Mouse (Mus musculus): ENCODE results near the gene Glis2. TPM values are rescaled to one million over a fixed set of nuclear protein-coding genes. Genes with fewer than 3 reads are reported as not detected.
A peak's percentile ranks its signal among the peaks of the same experiment; 100 is the strongest.
"Not testable (repeated sequence)": the region's sequence is repeated elsewhere in the genome, so short reads cannot be mapped to it uniquely, and the experiment has no call there.

The Glis2 gene
- polyA plus RNA-seq, 1 experiment: 5.7 TPM

DNA sequence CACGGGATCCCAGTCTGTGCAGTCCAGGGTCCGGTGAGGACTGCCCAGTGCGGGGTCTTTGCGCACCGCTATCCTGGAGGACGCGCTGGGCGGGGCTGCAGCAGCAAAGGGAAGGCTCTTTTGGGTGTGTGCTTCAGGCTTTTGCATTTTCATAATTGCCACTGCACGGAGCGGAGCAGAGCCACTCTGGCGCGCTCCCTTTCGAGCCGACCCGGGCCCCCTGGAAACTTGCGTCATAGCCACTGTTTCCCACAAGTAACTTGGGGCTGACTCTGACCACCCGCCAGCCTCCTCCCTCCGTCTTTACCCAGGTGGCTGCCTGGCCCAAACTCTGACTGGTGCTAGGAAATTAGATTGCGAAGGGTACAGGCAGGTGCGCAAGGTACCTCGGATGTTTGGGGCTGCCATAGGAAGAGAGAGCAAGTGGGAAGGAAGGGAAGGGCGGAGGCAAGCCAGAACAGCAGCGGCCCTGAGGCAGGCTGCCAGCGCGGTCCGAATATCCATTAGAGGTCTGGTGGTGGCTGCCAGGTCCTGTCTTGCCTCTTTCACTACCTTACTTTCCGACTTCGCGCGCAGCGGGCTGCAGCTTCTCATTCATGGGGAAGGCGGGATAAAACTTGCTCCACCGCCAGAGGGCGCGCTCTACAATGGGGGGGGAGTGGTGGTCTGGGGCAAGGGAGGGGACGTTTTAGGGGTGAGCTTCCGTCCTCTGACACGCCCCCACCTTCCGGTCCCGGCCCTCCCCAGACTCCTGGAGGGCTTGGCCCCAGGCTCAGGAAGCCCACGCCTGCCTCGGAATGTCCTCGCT, 34.2 kb upstream of the Glis2 start:
- Histone ChIP-seq H3K4me1 (ENCODE audit: control insufficient read depth, insufficient read depth, insufficient read length, low read length) (no peaks in the 10 kb centered on the region), H3K27ac (replicated peaks; ENCODE audit: low read depth, low read length) (peak overlapping the region; percentile 76), H3K4me3 (ENCODE audit: insufficient read depth, low read depth, low read length) (peak overlapping the region; percentile 65)

DNA sequence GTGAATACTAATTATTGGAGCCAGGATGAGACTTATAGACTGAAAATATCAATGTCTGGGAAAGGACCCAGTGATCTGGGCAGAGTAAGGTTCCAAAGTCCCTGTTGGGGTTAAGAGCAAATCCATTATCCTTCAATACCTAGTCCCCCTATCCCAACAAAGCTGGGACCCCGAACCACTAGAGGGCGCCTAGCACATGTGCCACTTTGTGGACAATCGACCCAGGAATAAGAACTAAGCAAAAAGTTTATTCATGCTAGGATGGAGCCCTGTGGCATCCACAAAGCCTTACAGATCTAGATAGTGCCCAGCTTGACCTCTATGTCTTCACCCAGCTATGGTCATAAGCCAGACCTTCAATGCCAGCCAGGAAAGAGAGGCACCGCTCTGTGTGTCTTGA, 26.6 kb upstream of the Glis2 start:
- Histone ChIP-seq H3K27ac (replicated peaks; ENCODE audit: low read depth, low read length) (no peak overlapping the region), H3K4me3 (ENCODE audit: insufficient read depth, low read depth, low read length) (no peak overlapping the region), H3K4me1 (ENCODE audit: control insufficient read depth, insufficient read depth, insufficient read length, low read length) (no peaks in the 10 kb centered on the region)

DNA sequence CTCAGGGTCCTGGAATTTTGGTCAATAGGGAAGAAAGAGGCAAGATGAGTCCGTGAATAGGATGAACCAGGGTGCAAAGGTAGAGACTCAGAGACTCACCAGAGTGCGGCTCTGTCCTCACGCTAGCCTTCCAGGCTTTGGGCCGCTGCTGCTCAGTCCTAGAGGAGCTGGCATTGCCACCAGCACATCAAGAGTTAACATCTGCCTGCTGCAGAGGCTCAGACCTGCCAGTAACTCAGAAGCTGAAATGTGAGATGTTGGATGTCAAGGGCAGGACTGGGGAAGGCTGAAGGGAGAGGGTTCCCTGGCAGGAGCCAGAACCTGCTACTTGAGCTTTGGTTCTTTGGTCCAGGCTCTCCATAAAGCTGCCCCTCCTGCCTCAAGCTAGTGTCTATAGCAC, 23.8 kb upstream of the Glis2 start:
- H3K4me3 ChIP-seq (ENCODE audit: insufficient read depth, low read depth, low read length): no peak overlapping the region
- H3K4me1 ChIP-seq (ENCODE audit: control insufficient read depth, insufficient read depth, insufficient read length, low read length): no peaks in the 10 kb centered on the region
- no peak overlapping the region for H3K27ac ChIP-seq (replicated peaks; ENCODE audit: low read depth, low read length)

DNA sequence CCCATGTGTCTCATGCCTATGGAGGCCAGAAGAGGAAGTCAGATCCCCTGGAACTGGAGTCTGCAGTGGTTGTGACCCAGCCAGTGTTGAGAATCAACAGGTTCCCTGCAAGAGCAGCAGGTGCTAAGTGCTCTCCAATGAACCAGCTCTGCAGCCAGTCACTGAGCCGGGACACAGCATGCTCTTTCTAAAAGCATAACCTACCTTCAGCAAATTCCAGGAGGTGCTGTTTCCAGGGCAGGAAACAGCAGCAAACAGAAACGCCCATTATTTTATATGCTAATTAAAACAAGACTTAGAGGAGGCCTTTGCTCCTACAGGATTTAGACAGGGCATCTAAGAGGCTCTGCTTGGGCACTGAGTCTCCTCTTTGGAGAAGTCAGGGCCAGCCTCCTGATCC, 18.5 kb upstream of the Glis2 start:
- no peak overlapping the region for H3K27ac ChIP-seq (replicated peaks; ENCODE audit: low read depth, low read length)
- H3K4me1 ChIP-seq (ENCODE audit: control insufficient read depth, insufficient read depth, insufficient read length, low read length): no peaks in the 10 kb centered on the region
- H3K4me3 ChIP-seq (ENCODE audit: insufficient read depth, low read depth, low read length): no peak overlapping the region

DNA sequence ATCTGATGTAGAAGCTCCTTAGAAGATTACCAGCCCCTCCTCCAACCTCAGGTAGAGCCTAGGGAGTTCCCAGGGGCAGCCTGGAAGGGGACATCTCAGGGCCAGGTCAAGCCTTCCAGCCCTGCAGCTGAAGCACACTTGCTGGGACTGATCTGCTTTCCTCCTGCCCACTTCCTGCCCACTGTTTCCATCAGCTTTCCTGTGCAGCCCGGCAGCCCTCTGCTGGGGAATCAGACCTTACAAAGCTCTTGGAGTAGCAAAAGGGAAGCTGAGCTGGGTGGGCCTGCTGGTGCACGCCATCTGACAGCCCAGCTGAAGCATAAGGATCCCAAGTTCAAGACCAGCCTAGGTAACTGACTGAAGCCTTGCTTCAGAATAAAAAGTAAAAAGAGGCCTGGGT, 17.6 kb upstream of the Glis2 start:
- H3K27ac ChIP-seq (replicated peaks; ENCODE audit: low read depth, low read length): no peak overlapping the region
- H3K4me1 ChIP-seq (ENCODE audit: control insufficient read depth, insufficient read depth, insufficient read length, low read length): no peaks in the 10 kb centered on the region
- H3K4me3 ChIP-seq (ENCODE audit: insufficient read depth, low read depth, low read length): no peak overlapping the region

DNA sequence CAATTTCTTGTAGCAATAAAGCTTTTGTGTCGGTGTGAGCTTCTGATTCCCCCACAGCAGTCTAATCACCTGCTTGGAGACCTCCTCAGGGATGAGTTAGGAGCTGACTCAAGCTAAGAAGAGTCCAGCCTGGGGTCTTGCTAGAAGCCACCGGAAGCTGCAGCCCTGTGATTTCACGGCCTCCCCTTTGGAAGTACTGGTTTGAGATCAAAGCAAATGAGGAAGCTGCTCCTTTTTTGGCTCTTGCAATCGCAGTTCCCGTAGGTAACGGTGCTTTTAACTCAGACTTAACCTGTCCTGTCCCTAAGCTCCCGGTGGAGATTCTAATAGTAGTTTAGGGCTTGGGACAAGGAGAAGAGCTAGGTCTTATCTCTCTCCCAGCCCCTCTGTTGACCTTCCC, 15.9 kb upstream of the Glis2 start:
- Histone ChIP-seq H3K27ac (replicated peaks; ENCODE audit: low read depth, low read length) (no peak overlapping the region), H3K4me3 (ENCODE audit: insufficient read depth, low read depth, low read length) (no peak overlapping the region), H3K4me1 (ENCODE audit: control insufficient read depth, insufficient read depth, insufficient read length, low read length) (no peaks in the 10 kb centered on the region)

DNA sequence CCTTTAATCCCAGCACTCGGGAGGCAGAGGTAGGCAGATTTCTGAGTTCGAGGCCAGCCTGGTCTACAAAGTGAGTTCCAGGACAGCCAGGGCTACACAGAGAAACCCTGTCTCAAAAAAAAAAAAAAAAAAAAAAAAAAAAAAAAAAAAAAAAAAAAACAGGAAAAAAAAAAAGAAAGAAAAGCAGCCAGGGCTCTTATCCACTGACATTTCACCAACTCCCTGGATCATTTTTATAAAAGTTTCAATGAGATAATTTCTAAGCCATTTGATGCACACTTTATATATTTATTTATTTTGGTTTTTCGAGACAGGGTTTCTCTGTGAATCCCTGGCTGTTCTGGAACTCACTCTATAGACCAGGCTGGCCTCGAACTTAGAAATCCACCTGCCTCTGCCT, 13.3 kb upstream of the Glis2 start:
- H3K4me1 ChIP-seq (ENCODE audit: control insufficient read depth, insufficient read depth, insufficient read length, low read length); H3K27ac ChIP-seq (replicated peaks; ENCODE audit: low read depth, low read length); H3K4me3 ChIP-seq (ENCODE audit: insufficient read depth, low read depth, low read length): not testable (repeated sequence)

DNA sequence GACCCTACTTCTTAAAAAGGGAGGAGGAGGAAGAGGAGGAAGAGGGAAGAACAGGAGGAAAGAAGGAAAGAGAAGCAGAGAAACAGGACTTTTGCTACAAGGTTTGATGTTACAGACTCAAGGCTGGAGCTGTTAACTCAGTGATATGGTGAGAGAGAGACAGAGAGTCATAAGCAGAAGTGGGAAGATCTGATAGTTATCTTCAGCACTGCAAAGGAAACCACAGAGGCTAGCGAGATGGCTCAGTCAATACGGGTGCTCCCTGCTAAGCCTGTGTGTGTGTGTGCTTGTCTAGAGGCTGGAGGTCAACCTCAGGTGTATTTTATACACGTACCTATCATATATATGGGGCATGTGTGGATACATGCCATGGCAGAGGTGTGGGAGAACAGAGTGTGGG, 10.7 kb upstream of the Glis2 start:
- 0 out of 2 replicates have a peak, but pooled peaks cover 2% of the 10 kb centered on the region for H3K4me1 ChIP-seq (ENCODE audit: control insufficient read depth, insufficient read depth, insufficient read length, low read length)
- no peak overlapping the region for H3K27ac ChIP-seq (replicated peaks; ENCODE audit: low read depth, low read length)
- H3K4me3 ChIP-seq (ENCODE audit: insufficient read depth, low read depth, low read length): no peak overlapping the region

DNA sequence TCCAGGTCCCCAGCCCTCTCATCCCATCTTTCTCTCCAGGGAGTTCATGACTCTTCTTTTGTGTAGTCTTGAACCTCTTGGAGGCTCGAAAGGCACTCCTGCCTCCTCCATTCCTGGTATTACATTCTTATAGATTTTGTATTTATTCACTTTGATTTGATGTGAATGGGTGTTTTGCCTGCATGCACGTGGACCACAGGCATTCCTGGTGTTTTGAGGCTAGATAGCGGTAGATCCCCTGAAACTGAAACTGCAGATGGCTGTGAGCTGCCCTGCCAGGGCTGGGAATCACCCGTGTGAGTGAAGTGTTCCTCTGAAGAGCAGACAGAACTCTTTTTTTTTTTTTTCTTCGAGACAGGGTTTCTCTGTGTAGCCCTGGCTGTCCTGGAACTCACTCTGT, 10.1 kb upstream of the Glis2 start:
- H3K4me3 ChIP-seq (ENCODE audit: insufficient read depth, low read depth, low read length): no peak overlapping the region
- no peak overlapping the region for H3K27ac ChIP-seq (replicated peaks; ENCODE audit: low read depth, low read length)
- H3K4me1 ChIP-seq (ENCODE audit: control insufficient read depth, insufficient read depth, insufficient read length, low read length): 0 out of 2 replicates have a peak, but pooled peaks cover 2% of the 10 kb centered on the region

DNA sequence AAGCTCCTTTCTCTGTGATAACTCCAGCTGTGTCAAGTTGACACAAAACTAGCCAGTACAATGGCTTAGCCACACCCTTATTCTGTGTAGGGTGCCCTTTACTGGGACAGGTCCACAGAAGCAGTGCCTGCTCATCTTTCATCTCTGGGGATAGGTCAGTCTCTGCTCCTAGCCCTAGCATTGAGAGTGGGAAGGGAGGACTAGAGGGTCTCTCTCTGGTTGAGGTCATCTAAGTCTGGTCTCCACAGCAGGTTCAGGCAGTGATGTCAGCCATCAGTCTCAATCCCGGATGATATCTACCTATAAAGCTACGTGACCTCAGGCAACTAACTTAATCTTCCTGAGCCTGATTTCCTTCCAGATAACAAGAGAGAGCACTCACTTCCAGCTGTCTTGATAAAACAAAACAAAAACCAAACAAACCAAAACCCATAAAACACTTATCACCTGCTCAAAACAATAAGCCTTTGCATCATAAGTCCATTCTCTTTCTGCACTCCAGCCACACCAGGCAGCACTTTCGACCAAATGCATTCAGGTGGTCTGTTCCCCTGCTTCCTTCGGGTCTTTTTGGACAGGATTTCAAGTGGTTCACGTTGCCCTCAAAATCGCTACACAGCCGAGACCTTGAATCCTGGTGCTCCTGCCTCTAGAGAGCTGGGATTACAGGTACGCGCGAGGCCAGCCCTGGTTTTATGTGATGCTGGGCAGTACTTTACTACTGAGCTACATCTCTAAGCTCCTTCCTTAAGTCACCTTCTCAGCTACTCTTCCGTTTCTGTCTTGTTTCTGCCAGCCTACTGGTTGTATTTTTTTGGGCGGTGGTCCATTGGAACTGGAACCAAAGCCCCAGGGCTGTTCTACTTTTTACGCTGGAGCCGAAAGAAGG, 8.6 kb upstream of the Glis2 start:
- H3K4me1 ChIP-seq (ENCODE audit: control insufficient read depth, insufficient read depth, insufficient read length, low read length): 0 out of 2 replicates have a peak, but pooled peaks cover 2% of the 10 kb centered on the region
- peak overlapping the region; percentile 64 for H3K4me3 ChIP-seq (ENCODE audit: insufficient read depth, low read depth, low read length)
- H3K27ac ChIP-seq (replicated peaks; ENCODE audit: low read depth, low read length): peak overlapping the region; percentile 66

DNA sequence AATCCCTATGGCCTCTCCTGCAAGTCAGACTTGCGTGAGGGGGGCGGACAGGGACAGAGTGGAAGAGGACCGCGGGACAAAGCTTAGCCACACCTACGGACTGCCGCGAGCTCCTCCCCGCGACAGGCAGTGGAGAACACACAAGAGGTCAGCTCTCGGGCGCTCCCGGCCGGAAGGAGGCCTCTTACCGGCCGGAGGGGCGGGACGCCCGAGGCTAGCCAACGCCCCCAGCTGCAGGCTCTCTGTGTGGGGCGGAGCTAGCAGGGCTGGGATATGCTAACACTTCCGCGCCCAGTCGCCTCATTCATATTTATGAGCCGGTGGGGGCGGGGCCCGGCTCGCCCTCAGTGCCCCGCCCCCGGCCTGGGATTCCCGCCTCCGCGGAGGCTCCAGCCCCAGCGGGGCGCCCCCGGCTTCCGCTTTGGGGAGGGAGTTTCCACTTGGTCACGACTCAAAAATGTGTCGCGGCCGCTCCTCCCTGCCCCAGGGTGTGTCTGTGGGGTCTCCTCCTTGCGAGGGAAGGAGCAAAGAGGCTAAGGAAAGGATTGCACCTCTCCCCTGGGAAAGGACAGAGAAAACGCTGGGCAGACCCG, 7.9 kb upstream of the Glis2 start:
- Histone ChIP-seq H3K4me1 (ENCODE audit: control insufficient read depth, insufficient read depth, insufficient read length, low read length) (0 out of 2 replicates have a peak, but pooled peaks cover 2% of the 10 kb centered on the region), H3K4me3 (ENCODE audit: insufficient read depth, low read depth, low read length) (peak overlapping the region; percentile 64), H3K27ac (replicated peaks; ENCODE audit: low read depth, low read length) (peak overlapping the region; percentile 80)

DNA sequence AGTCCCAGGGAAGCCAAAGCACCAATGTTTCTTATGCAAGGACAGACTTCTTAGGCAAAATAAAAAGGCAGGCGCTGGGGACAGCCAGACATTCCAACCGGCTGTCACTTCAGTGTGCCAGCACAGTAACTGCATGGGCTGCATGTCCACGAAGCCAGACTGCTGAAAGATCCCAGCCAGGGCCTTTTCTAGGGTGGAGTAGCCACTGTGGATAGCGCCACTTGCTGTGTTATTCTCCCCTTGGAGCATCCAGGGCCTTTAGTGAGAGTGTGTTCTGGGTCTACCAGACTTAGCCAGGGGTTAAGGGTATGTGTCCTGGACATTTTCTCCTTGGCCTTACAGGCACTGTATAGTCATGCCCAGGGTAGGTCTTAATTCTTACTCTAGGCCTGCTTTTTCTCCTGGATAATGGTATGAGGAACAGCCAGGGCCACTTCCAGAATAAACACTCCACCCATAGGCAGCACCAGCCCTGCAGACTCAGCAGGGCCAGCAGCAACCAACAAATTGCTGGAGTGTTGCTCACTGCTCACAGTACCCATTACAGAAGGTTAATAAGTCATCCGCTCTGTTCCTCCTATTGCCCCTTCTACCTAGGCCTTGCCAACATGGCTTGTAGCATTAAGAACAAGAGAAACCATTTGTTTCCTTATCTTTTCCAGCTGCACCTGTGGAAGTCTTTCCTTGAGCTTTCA, 6.8 kb upstream of the Glis2 start:
- peak overlapping the region; percentile 80; the same call in 1 of the 2 replicates for H3K27ac ChIP-seq (replicated peaks; ENCODE audit: low read depth, low read length)
- H3K4me3 ChIP-seq (ENCODE audit: insufficient read depth, low read depth, low read length): no peak overlapping the region
- H3K4me1 ChIP-seq (ENCODE audit: control insufficient read depth, insufficient read depth, insufficient read length, low read length): 0 out of 2 replicates have a peak, but pooled peaks cover 2% of the 10 kb centered on the region

DNA sequence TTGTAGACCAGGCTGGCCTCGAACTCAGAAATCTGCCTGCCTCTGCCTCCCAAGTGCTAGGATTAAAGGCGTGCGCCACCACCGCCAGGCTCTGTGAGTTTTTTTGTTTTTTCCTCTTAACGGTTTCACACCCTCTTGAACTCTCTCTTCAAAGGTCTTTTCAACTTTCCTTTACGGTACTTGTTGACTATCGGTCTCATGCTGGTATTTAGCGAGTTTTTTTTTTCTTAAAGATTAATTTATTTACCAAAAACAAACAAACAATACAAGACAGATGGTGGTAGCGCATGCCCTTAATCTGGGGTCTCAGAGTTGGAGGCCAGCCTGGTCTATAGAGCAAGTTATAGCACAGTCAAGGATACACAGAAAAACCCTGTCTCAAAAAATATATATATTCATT, 4.3 kb upstream of the Glis2 start:
- H3K4me1 ChIP-seq (ENCODE audit: control insufficient read depth, insufficient read depth, insufficient read length, low read length): 0 out of 2 replicates have a peak, but pooled peaks cover 2% of the 10 kb centered on the region
- no peak overlapping the region for H3K27ac ChIP-seq (replicated peaks; ENCODE audit: low read depth, low read length)
- no peak overlapping the region for H3K4me3 ChIP-seq (ENCODE audit: insufficient read depth, low read depth, low read length)

DNA sequence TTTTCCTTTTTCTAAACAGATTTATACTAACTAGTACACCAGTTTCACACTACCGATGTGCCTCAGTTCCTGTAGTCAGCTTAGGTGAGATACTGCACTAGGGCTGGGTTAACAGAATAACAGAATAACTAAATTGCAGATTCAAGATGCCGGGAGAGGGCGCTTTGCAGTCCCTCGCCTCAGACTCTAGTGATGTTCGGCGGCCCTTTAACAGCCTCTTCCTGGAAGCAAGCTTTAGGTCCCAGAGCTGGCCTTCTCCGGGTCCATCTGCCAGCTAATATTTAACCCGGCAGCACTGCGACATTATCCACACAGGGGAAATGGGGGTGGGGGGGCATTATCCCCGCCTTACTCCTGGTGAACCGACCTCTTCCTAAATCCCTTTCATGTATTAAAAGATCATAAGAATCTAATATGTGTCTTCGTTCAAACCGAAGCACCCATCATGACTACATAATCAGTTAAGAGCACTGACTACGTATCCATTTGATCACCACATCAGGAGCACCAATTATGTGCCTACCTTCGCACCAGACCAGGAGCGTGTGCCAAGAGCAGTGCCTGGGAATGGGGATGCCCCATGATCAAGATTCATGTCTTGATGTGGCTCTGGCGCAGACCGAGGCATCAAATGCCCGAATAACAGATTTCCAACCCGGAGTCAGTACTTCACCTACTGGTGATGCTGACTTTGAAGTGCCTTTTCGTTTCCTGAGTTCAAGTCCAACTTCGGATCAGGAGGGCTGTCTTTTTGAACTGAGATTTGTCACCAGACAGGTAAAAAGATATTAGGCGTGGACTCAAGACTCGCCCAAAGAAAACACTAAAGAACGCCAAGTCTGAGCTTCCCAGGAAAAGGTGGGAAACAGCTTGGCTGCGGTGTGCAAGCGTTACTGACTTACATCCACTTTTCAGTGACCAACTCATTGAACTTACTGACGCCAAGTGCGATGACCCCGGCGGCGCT, 1.3 kb upstream of the Glis2 start:
- H3K4me3 ChIP-seq (ENCODE audit: insufficient read depth, low read depth, low read length): peak overlapping the region; percentile 73
- no peaks in the 10 kb centered on the region for H3K4me1 ChIP-seq (ENCODE audit: control insufficient read depth, insufficient read depth, insufficient read length, low read length)
- peak overlapping the region; percentile 38 for H3K27ac ChIP-seq (replicated peaks; ENCODE audit: low read depth, low read length)
